Mouse (Mus musculus): Measurements from ENCODE around the gene Sdk1.

GRCm38 (mm10) chr5:142212252-142212651 is 971.0 kb downstream of the Sdk1 start:
- TF ChIP-seq EP300 (IDR thresholded peaks at IDR 0.05; ENCODE audit: insufficient read depth, low read depth, low read length) (no peak), CTCF (IDR thresholded peaks at IDR 0.05) (peak; percentile 12; the same call in 1 of the 2 replicates)

Data from heart, adult 2 months (tissue).